Mouse (Mus musculus): ENCODE data around the gene Pqbp1. TPM values are rescaled to one million over a fixed set of nuclear protein-coding genes. Genes with fewer than 3 reads are reported as not detected.

The Pqbp1 gene
- total RNA-seq, 1 experiment: 69.9 TPM

- H3K4me1 ChIP-seq (ENCODE audit: control insufficient read depth in 2 of 2, insufficient read depth in 2 of 2, low read length in 2 of 2, poor library complexity in 1 of 2): no peaks in the 10 kb centered on the region
- TF ChIP-seq CHD2 (IDR thresholded peaks at IDR 0.05; ENCODE audit: low read depth, low read length) (no peak), ZC3H11A (IDR thresholded peaks at IDR 0.05; ENCODE audit: borderline replicate concordance, low read depth, low read length) (no peak), ZNF384 (IDR thresholded peaks at IDR 0.05; ENCODE audit: low read depth, low read length) (no peak), MAFK (IDR thresholded peaks at IDR 0.05; ENCODE audit: insufficient read depth, low read depth, low read length) (no peak), HCFC1 (IDR thresholded peaks at IDR 0.05; ENCODE audit: borderline replicate concordance, insufficient read depth, low read length) (no peak)
- peaks cover 4% of the 10 kb centered on the region; the same call in 1 of the 2 replicates for H3K36me3 ChIP-seq (ENCODE audit: control insufficient read depth, insufficient read depth, low read length, poor library complexity, severe bottlenecking)
- H3K4me3 ChIP-seq (ENCODE audit: insufficient read depth in 1 of 2, low read depth in 1 of 2, low read length in 2 of 2, poor library complexity in 1 of 2, severe bottlenecking in 1 of 2): no peak overlapping the region
- DNase-seq (ENCODE audit: low read depth, low spot score): no peak
- in situ Hi-C loops (cut with MboI; ENCODE audit: low sequenced_read_pairs in 2 of 2, unreplicated experiment in 2 of 2): no loop called here
- no peak overlapping the region for H3K27ac ChIP-seq (ENCODE audit: insufficient read depth, low read depth, low read length, poor library complexity, severe bottlenecking)
- H3K9me3 ChIP-seq (ENCODE audit: control insufficient read depth, insufficient read depth, low read depth, low read length): no peaks in the 10 kb centered on the region
- no peak overlapping the region for H3K9ac ChIP-seq (ENCODE audit: insufficient read depth, low read depth, low read length, poor library complexity, severe bottlenecking)
Measured at GRCm38 (mm10) chrX:7847845-7848244, 51.2 kb downstream of the Pqbp1 start.

Other genes starting within 250 kb of the Pqbp1 start
- gene Prickle3, start 242.0 kb downstream of the Pqbp1 start, total RNA-seq (2012; rRNA removed): 1.5 and 2.2 TPM in 2 replicates
- gene Plp2, start 227.9 kb downstream of the Pqbp1 start, total RNA-seq (2012; rRNA removed): 278 and 336 TPM in 2 replicates
- 0.11 and 0.36 TPM in 2 replicates for gene Magix, start 218.0 kb downstream of the Pqbp1 start, total RNA-seq (2012; rRNA removed)
- gene Gpkow, start 202.1 kb downstream of the Pqbp1 start, total RNA-seq (2012; rRNA removed): 9.5 and 11.5 TPM in 2 replicates
- 55.3 and 57.6 TPM in 2 replicates for gene Wdr45, start 184.9 kb downstream of the Pqbp1 start, total RNA-seq (2012; rRNA removed)
- gene Gm45208, start 177.0 kb downstream of the Pqbp1 start, total RNA-seq (2012; rRNA removed): 0.26 TPM in 1 of 2 replicates, not detected in the other
- gene Praf2, start 170.8 kb downstream of the Pqbp1 start, total RNA-seq (2012; rRNA removed): 41.9 and 48.0 TPM in 2 replicates
- 15.8 and 22.9 TPM in 2 replicates for gene Ccdc120, start 148.4 kb downstream of the Pqbp1 start, total RNA-seq (2012; rRNA removed)
- 32.3 and 45.8 TPM in 2 replicates for gene Tfe3, start 136.7 kb downstream of the Pqbp1 start, total RNA-seq (2012; rRNA removed)
- 14.9 and 22.6 TPM in 2 replicates for gene Gripap1, start 109.5 kb downstream of the Pqbp1 start, total RNA-seq (2012; rRNA removed)
- gene Kcnd1, start 77.0 kb downstream of the Pqbp1 start, total RNA-seq (2012; rRNA removed): 3.1 and 5.4 TPM in 2 replicates
- gene Otud5, start 57.9 kb downstream of the Pqbp1 start, total RNA-seq (2012; rRNA removed): 65.3 and 71.0 TPM in 2 replicates
- gene Pim2, start 21.0 kb downstream of the Pqbp1 start, total RNA-seq (2012; rRNA removed): 17.2 and 20.8 TPM in 2 replicates
- gene Slc35a2, start 15.2 kb downstream of the Pqbp1 start, total RNA-seq (2012; rRNA removed): 38.3 and 51.2 TPM in 2 replicates
- 39.2 and 58.5 TPM in 2 replicates for gene Timm17b, start 88 bp upstream of the Pqbp1 start, total RNA-seq (2012; rRNA removed)
- gene Gm10491, start 8.6 kb upstream of the Pqbp1 start, total RNA-seq (2012; rRNA removed): not detected in 2 replicates
- not detected in 2 replicates for gene Gm10490, start 10.3 kb upstream of the Pqbp1 start, total RNA-seq (2012; rRNA removed)
- 10.5 and 25.2 TPM in 2 replicates for gene Pcsk1n, start 20.6 kb upstream of the Pqbp1 start, total RNA-seq (2012; rRNA removed)
- gene Eras, start 29.3 kb upstream of the Pqbp1 start, total RNA-seq (2012; rRNA removed): 60.6 and 60.8 TPM in 2 replicates
- 54.6 and 98.5 TPM in 2 replicates for gene Hdac6, start 48.6 kb upstream of the Pqbp1 start, total RNA-seq (2012; rRNA removed)
- gene Gata1, start 78.8 kb upstream of the Pqbp1 start, total RNA-seq (2012; rRNA removed): 1.1 and 1.3 TPM in 2 replicates
- 4.6 and 6.2 TPM in 2 replicates for gene Glod5, start 119.2 kb upstream of the Pqbp1 start, total RNA-seq (2012; rRNA removed)
- gene Suv39h1, start 175.5 kb upstream of the Pqbp1 start, total RNA-seq (2012; rRNA removed): 26.9 and 42.6 TPM in 2 replicates
- gene Was, start 191.2 kb upstream of the Pqbp1 start, total RNA-seq (2012; rRNA removed): 2.0 and 3.5 TPM in 2 replicates
- gene Wdr13, start 233.6 kb upstream of the Pqbp1 start, total RNA-seq (2012; rRNA removed): 17.1 and 25.7 TPM in 2 replicates
- gene Rbm3, start 246.6 kb upstream of the Pqbp1 start, total RNA-seq (2012; rRNA removed): 312 and 423 TPM in 2 replicates